In the genomic region with DNA sequence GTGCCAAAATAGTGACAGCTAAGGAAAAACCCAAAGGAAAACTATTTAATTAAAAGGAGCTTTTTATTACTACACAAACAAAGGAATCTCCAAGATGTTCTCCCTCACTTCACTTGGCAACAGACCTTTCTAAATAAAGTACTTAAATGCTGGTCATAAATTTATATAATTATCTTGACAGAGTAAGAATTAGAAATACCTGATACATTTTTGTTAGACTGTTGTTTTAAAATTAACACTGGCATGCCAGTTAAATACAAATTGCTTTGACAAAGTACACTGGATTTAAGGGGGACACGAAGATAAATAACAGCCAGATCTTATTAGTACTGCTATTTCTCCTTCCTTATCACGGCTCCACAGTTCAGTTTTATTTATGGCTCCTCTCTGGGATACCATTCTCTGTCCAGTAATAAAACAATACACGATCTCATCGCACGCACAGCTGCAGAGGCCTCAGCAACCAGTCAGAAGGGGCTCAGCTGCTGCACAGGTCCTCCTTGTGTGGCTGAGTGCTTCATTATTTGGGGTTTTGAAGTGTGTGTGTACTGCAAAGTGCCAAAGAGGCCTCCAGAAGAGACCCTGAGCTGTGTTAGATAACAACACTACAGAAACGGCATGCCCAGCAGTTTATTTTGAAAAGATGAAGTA, we compare ENCODE assay signal across 17 mouse cellular contexts. TPM values are rescaled to one million over a fixed set of nuclear protein-coding genes. Genes with fewer than 3 reads are reported as not detected.
DNase-seq lines count a peak whose midpoint lies in the region; ATAC-seq and TF ChIP-seq lines count a peak whose summit lies in the region.
"Had no signal": no experiment of that assay in that cellular context is flagged by ENCODE, and none has a peak within 500 bp of the region (broad histone marks: within the 10 kb centered on the region; RNA-seq: fewer than 3 reads in every experiment).

No protein-coding gene starts in this region.

- no peak for ATAC-seq in heart, embryonic 11.5 days (replicated peaks; ENCODE audit: insufficient number of reproducible peaks, low FRiP score, low TSS enrichment)
- ATAC-seq in intestine, embryonic 15.5 days: peak; percentile 61; the same call in 1 of the 2 replicates
- ATAC-seq in intestine, postnatal 0 days: no peak; the same call in 1 of the 2 replicates

- WGBS in heart, embryonic 11.5 days (ENCODE audit: insufficient replicate concordance): 70% methylated on average over 6 of the region's 6 CpGs
- WGBS in intestine, embryonic 15.5 days: 49% methylated on average over 6 of the region's 6 CpGs
- WGBS in intestine, postnatal 0 days: 39% methylated on average over 6 of the region's 6 CpGs

- TF ChIP-seq CTCF in intestine, postnatal 0 days (IDR thresholded peaks at IDR 0.05; ENCODE audit: low read depth): no peak
- no peak for TF ChIP-seq CTCF in layer of hippocampus, adult 2 months (conservative IDR thresholded peaks at IDR 0.05)
- no peak for TF ChIP-seq CTCF in brain, embryonic 14.5 days (IDR thresholded peaks at IDR 0.05; ENCODE audit: borderline replicate concordance, extremely low read depth, insufficient read depth, insufficient read length)

- no peak overlapping the region for H3K4me2 ChIP-seq in heart, embryonic 11.5 days
- no peak overlapping the region for H3K4me2 ChIP-seq in intestine, embryonic 15.5 days (replicated peaks)
- H3K4me2 ChIP-seq in intestine, postnatal 0 days (replicated peaks; ENCODE audit: low read depth): no peak overlapping the region
- H3K4me2 ChIP-seq: forebrain, embryonic 12.5 days had no signal

- H3K9me3 ChIP-seq in heart, embryonic 11.5 days (replicated peaks; ENCODE audit: control insufficient read depth, low read length): no peaks in the 10 kb centered on the region
- no peaks in the 10 kb centered on the region for H3K9me3 ChIP-seq in intestine, embryonic 15.5 days
- H3K9me3 ChIP-seq in intestine, postnatal 0 days (ENCODE audit: control insufficient read depth): no peaks in the 10 kb centered on the region
- H3K9me3 ChIP-seq: forebrain, embryonic 12.5 days had no signal

- no peak for TF ChIP-seq POLR2A in brain, embryonic 14.5 days (IDR thresholded peaks at IDR 0.05; ENCODE audit: borderline replicate concordance, extremely low read depth, insufficient read depth, insufficient read length, poor library complexity, severe bottlenecking)

- H3K4me3 ChIP-seq in heart, embryonic 11.5 days (ENCODE audit: low read depth, low read length): no peak overlapping the region
- H3K4me3 ChIP-seq in intestine, embryonic 15.5 days (replicated peaks): no peak overlapping the region
- H3K4me3 ChIP-seq in intestine, postnatal 0 days (ENCODE audit: low read depth, low read length): no peak overlapping the region
- H3K4me3 ChIP-seq in layer of hippocampus, adult 2 months: no peak overlapping the region
- H3K4me3 ChIP-seq: forebrain, embryonic 12.5 days had no signal

- H3K27me3 ChIP-seq in heart, embryonic 11.5 days (ENCODE audit: control insufficient read depth, insufficient read depth, low read length): no peaks in the 10 kb centered on the region
- H3K27me3 ChIP-seq in intestine, embryonic 15.5 days (replicated peaks): no peaks in the 10 kb centered on the region
- H3K27me3 ChIP-seq in intestine, postnatal 0 days (replicated peaks; ENCODE audit: control insufficient read depth, insufficient read depth, low read length): no peaks in the 10 kb centered on the region
- H3K27me3 ChIP-seq: forebrain, embryonic 12.5 days had no signal

- DNase-seq in heart, adult 18-20 months: no peak
- DNase-seq in layer of hippocampus, adult 2 months (ENCODE audit: low spot score in 2 of 2): no peak
- no peak for DNase-seq in layer of hippocampus, postnatal 10 days (ENCODE audit: low spot score in 2 of 2)
- DNase-seq in brain, embryonic 14.5 days (ENCODE audit: low read depth): peak; percentile 3
- DNase-seq in urinary bladder, postnatal 25 days (ENCODE audit: low spot score): no peak
- DNase-seq: adrenal gland, adult 2 months; cerebellum, adult 11 months; cerebellum, postnatal 25 days; gastrocnemius, postnatal 14 days; lung, adult 18-20 months; right cerebral cortex, adult 18-20 months had no signal

- no peaks in the 10 kb centered on the region for H3K4me1 ChIP-seq in heart, embryonic 11.5 days (ENCODE audit: control insufficient read depth, insufficient read depth, low read length)
- H3K4me1 ChIP-seq in intestine, embryonic 15.5 days (replicated peaks): no peaks in the 10 kb centered on the region
- H3K4me1 ChIP-seq in intestine, postnatal 0 days (replicated peaks; ENCODE audit: control insufficient read depth, insufficient read depth, low read length): 0 out of 2 replicates have a peak, but pooled peaks cover 3% of the 10 kb centered on the region
- H3K4me1 ChIP-seq: forebrain, embryonic 12.5 days had no signal

- no peak overlapping the region for H3K27ac ChIP-seq in heart, embryonic 11.5 days (ENCODE audit: low read depth, low read length)
- no peak overlapping the region for H3K27ac ChIP-seq in intestine, embryonic 15.5 days
- no peak overlapping the region for H3K27ac ChIP-seq in intestine, postnatal 0 days (ENCODE audit: low read depth, low read length)
- peak overlapping the region; percentile 43; the same call in 1 of the 2 replicates for H3K27ac ChIP-seq in layer of hippocampus, adult 2 months
- H3K27ac ChIP-seq: forebrain, embryonic 12.5 days had no signal

- H3K9ac ChIP-seq in heart, embryonic 11.5 days (ENCODE audit: low read depth, low read length): 0 out of 2 replicates have a peak overlapping the region, but pooled peaks have one; percentile 43
- no peak overlapping the region for H3K9ac ChIP-seq in intestine, embryonic 15.5 days
- H3K9ac ChIP-seq in intestine, postnatal 0 days (ENCODE audit: low read depth, low read length): no peak overlapping the region
- H3K9ac ChIP-seq: forebrain, embryonic 12.5 days had no signal

- H3K36me3 ChIP-seq in heart, embryonic 11.5 days (ENCODE audit: control insufficient read depth, insufficient read depth, low read length): peaks cover 31% of the 10 kb centered on the region
- peaks cover 26% of the 10 kb centered on the region for H3K36me3 ChIP-seq in intestine, embryonic 15.5 days
- peaks cover 84% of the 10 kb centered on the region for H3K36me3 ChIP-seq in intestine, postnatal 0 days (ENCODE audit: control insufficient read depth, insufficient read depth)

RNA-seq across cellular contexts. Expression of a gene that starts 12.3 kb away (rescaled TPM):
- 5.7 and 6.6 TPM in 2 replicates for polyA plus RNA-seq in heart, embryonic 11.5 days (2014; fragmentation: Nextera tagmentation; extraction: Ambion mirVana)
- total RNA-seq in heart, adult 18-20 months (2021): 1 to 10 TPM; 8.8 to 9.2 TPM
- 2.4 and 2.6 TPM in 2 replicates for polyA plus RNA-seq in intestine, embryonic 15.5 days (2015; fragmentation: Nextera tagmentation; extraction: Ambion mirVana)
- polyA plus RNA-seq in intestine, postnatal 0 days (2015; fragmentation: Nextera tagmentation; extraction: Ambion mirVana): 0.91 and 1.4 TPM in 2 replicates
- total RNA-seq in layer of hippocampus, adult 2 months (2021): 10 to 100 TPM; 12.5 to 12.6 TPM
- 10 to 100 TPM in 1 of 2 experiments, 1 to 10 TPM in 1; 9.4 to 10.5 TPM for total RNA-seq in layer of hippocampus, postnatal 10 days (2021)
- 16.2 and 18.4 TPM in 2 replicates for polyA plus RNA-seq in brain, embryonic 14.5 days (2012; rRNA removed)

RNA-seq across cellular contexts. Expression of a gene that starts 12.5 kb away (rescaled TPM):
- polyA plus RNA-seq in heart, embryonic 11.5 days (2014; fragmentation: Nextera tagmentation; extraction: Ambion mirVana): 57.4 and 68.0 TPM in 2 replicates
- total RNA-seq in heart, adult 18-20 months (2021): 100 to 1,000 TPM; 110 to 112 TPM
- polyA plus RNA-seq in intestine, embryonic 15.5 days (2015; fragmentation: Nextera tagmentation; extraction: Ambion mirVana): 47.5 and 53.8 TPM in 2 replicates
- polyA plus RNA-seq in intestine, postnatal 0 days (2015; fragmentation: Nextera tagmentation; extraction: Ambion mirVana): 21.5 and 23.2 TPM in 2 replicates
- 10 to 100 TPM; 26.0 to 27.2 TPM for total RNA-seq in layer of hippocampus, adult 2 months (2021)
- 10 to 100 TPM; 26.2 to 28.3 TPM for total RNA-seq in layer of hippocampus, postnatal 10 days (2021)
- 48.3 and 70.1 TPM in 2 replicates for polyA plus RNA-seq in brain, embryonic 14.5 days (2012; rRNA removed)

RNA-seq across cellular contexts. Expression of a gene that starts 34.9 kb away (rescaled TPM):
- 26.9 and 29.0 TPM in 2 replicates for polyA plus RNA-seq in heart, embryonic 11.5 days (2014; fragmentation: Nextera tagmentation; extraction: Ambion mirVana)
- 10 to 100 TPM; 74.0 to 80.2 TPM for total RNA-seq in heart, adult 18-20 months (2021)
- 37.1 and 39.5 TPM in 2 replicates for polyA plus RNA-seq in intestine, embryonic 15.5 days (2015; fragmentation: Nextera tagmentation; extraction: Ambion mirVana)
- polyA plus RNA-seq in intestine, postnatal 0 days (2015; fragmentation: Nextera tagmentation; extraction: Ambion mirVana): 54.4 and 56.5 TPM in 2 replicates
- 10 to 100 TPM; 22.5 to 24.8 TPM for total RNA-seq in layer of hippocampus, adult 2 months (2021)
- 10 to 100 TPM; 22.0 to 25.1 TPM for total RNA-seq in layer of hippocampus, postnatal 10 days (2021)
- polyA plus RNA-seq in brain, embryonic 14.5 days (2012; rRNA removed): 7.1 and 9.8 TPM in 2 replicates

RNA-seq across cellular contexts. Expression of a gene that starts 34.9 kb away (rescaled TPM):
- 1.1 and 2.5 TPM in 2 replicates for polyA plus RNA-seq in heart, embryonic 11.5 days (2014; fragmentation: Nextera tagmentation; extraction: Ambion mirVana)
- 1 to 10 TPM; 1.4 to 1.5 TPM for total RNA-seq in heart, adult 18-20 months (2021)
- 0.52 and 0.80 TPM in 2 replicates for polyA plus RNA-seq in intestine, embryonic 15.5 days (2015; fragmentation: Nextera tagmentation; extraction: Ambion mirVana)
- polyA plus RNA-seq in intestine, postnatal 0 days (2015; fragmentation: Nextera tagmentation; extraction: Ambion mirVana): 0.42 and 0.53 TPM in 2 replicates
- total RNA-seq in layer of hippocampus, adult 2 months (2021): 1 to 10 TPM; 8.7 to 9.9 TPM
- 1 to 10 TPM; 6.8 to 8.7 TPM for total RNA-seq in layer of hippocampus, postnatal 10 days (2021)
- 3.4 TPM in 2 replicates for polyA plus RNA-seq in brain, embryonic 14.5 days (2012; rRNA removed)
- polyA plus RNA-seq: adrenal gland, adult 2 months; liver, adult 2 months; small intestine, adult 2 months had no signal

RNA-seq across cellular contexts. Expression of a gene that starts 43.0 kb away (rescaled TPM):
- polyA plus RNA-seq in heart, embryonic 11.5 days (2014; fragmentation: Nextera tagmentation; extraction: Ambion mirVana): 21.6 and 26.1 TPM in 2 replicates
- 10 to 100 TPM in 1 of 2 experiments, 1 to 10 TPM in 1; 9.7 to 10.5 TPM for total RNA-seq in heart, adult 18-20 months (2021)
- polyA plus RNA-seq in intestine, embryonic 15.5 days (2015; fragmentation: Nextera tagmentation; extraction: Ambion mirVana): 21.6 and 23.6 TPM in 2 replicates
- polyA plus RNA-seq in intestine, postnatal 0 days (2015; fragmentation: Nextera tagmentation; extraction: Ambion mirVana): 17.4 and 18.7 TPM in 2 replicates
- 10 to 100 TPM; 13.8 to 15.9 TPM for total RNA-seq in layer of hippocampus, adult 2 months (2021)
- 10 to 100 TPM; 12.0 to 14.5 TPM for total RNA-seq in layer of hippocampus, postnatal 10 days (2021)
- 14.3 and 15.2 TPM in 2 replicates for polyA plus RNA-seq in brain, embryonic 14.5 days (2012; rRNA removed)
